Mouse (Mus musculus): Measurements from ENCODE around the gene Tmco1. TPM values are rescaled to one million over a fixed set of nuclear protein-coding genes. Genes with fewer than 3 reads are reported as not detected.

Tmco1 gene
- polyA plus RNA-seq, 1 experiment from 2014 or later = 60.9 TPM

DNA sequence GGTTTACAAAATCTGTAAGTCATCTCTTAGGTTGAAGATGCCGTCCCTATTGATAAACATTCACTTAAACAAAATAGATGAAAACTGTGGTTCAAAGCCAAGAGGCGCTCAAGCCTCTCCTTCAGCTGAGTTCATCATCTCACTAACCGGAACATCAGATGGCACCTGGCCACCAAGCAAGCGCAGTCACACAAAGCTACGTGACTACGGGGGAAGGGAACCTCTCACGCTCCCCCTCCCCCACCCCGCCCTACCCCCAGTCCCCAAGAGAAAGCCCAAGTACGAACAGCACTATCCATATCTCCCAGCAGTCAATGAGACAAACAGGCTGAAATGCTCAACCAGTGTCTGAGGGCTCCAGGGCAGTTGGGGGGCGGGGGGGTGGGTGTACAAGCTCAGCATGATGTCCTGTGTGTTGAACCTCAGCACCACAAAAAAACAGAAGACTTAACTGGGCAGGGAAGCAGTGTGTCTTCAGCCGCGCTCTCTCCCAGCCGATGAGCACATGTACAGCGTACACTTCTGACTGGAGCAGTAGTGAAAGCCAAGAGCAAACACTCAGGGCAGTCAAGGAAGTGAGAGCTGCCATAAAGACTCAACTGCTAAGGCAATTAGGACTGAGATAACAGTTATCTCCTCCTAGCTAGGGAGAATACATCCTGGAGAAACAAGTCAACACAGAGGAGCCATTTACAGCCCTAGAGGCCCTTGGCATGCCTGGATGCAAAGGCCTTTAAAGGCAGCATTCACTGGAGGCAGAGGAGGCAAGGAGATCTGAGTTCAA, 34.6 kb upstream of the Tmco1 start:
- 79% methylated on average over 14 of the region's 14 CpGs for WGBS
- no peak overlapping the region for H3K4me3 ChIP-seq

DNA sequence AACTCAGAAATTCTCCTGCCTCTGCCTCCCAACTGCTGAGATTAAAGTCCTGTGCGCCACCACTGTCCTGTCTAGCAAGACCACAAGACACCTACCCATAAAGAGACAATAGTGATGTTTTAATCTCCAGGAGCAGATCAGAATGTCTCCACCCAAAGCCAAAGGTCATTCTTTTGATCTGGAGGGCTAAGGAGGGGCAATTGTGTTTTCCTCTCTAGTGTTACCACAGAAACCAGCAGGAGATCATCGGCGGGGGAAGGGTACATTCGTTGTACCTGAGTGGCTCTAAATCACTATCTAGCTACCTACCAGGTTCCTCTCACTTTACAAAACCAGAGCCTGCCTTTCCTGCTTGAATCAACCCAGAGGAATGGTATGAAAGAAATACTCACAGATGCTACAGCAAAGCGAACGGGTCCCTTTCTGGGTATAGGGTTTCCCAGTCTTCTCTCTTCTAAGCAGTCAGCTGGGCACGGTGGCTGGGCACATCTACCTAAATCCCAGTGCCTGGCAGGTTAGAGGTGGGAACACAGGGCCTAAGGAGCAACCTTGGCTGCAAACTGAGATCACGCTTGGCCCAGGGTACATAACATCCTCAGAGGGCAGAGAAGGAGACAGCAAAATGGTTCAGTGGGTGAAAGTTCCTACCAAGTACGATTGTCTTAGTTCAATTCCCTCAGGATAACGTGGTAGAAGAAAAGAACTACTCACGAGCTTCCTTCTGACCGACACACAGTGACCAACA, 33.4 kb upstream of the Tmco1 start:
- DNase-seq (ENCODE audit: low spot score) = no peak
- H3K36me3 ChIP-seq = peaks cover 39% of the 10 kb centered on the region
- WGBS = 85% methylated on average over 12 of the region's 12 CpGs
- no peak overlapping the region for H3K4me3 ChIP-seq
- no peaks in the 10 kb centered on the region for H3K9me3 ChIP-seq (replicated peaks)
- no peaks in the 10 kb centered on the region for H3K27me3 ChIP-seq (ENCODE audit: low read depth, poor library complexity, severe bottlenecking)
- peaks cover 49% of the 10 kb centered on the region for H3K4me1 ChIP-seq
- H3K27ac ChIP-seq = no peak overlapping the region

More for the DNA sequence above, 34.6 kb upstream of the Tmco1 start:
- H3K9me3 ChIP-seq (replicated peaks) = no peaks in the 10 kb centered on the region
- peaks cover 29% of the 10 kb centered on the region for H3K36me3 ChIP-seq
- H3K27me3 ChIP-seq (ENCODE audit: low read depth, poor library complexity, severe bottlenecking) = no peaks in the 10 kb centered on the region
- DNase-seq (ENCODE audit: low spot score) = no peak
- peaks cover 53% of the 10 kb centered on the region for H3K4me1 ChIP-seq
- H3K27ac ChIP-seq = no peak overlapping the region

DNA sequence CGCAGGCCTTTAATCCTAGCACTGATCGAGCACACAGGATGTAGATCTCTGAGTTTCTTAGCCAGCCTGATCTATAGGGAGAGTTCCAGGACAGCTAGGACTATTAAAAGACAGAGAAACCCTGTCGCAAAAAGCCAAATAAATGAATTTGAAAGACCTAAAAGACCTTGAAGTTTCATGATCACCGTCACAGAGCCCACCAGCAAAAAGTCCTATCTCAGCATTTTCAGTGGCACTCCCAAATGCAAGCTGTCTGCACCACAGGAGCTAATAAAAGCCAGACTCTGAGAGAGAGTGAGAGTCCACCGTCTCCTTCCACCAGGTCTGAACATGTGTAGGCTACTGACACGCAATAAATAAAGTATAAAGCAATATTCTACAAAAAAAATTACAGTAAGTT, 29.8 kb upstream of the Tmco1 start:
- Histone ChIP-seq H3K4me3 (no peak overlapping the region), H3K36me3 (peaks cover 56% of the 10 kb centered on the region), H3K27ac (no peak overlapping the region), H3K4me1 (peaks cover 36% of the 10 kb centered on the region), H3K9me3 (replicated peaks) (no peaks in the 10 kb centered on the region), H3K27me3 (ENCODE audit: low read depth, poor library complexity, severe bottlenecking) (no peaks in the 10 kb centered on the region)
- WGBS = 79% methylated on average over 6 of the region's 6 CpGs
- DNase-seq (ENCODE audit: low spot score) = no peak

DNA sequence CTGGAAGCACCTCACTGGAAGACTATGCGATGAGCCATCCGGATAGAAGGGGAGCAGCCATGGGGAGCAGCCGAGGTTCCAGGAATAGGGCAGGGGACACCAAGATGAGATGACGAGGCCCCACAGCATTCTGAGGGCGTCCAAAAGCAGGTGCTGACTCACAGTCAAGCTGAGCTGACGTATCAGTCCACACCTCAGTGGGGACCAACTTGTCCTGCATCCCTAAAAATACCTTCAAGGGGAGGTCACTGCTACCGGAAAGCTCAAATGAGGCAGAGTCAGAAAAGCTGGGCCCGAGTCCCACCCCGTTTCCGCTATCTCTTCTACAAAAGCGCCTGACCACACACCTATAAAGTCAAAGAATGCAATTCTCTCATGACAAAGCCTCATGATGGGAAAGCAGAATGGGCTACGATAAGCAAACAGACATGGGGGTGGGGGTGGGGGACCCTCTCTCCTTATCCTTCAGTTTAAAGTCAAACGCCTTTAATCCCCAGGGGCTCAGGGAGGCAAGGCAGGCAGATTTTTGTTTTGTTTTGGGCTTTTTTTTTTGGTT, 28.9 kb upstream of the Tmco1 start:
- Histone ChIP-seq H3K27ac (no peak overlapping the region), H3K4me1 (peaks cover 27% of the 10 kb centered on the region), H3K4me3 (no peak overlapping the region), H3K9me3 (replicated peaks) (no peaks in the 10 kb centered on the region), H3K36me3 (peaks cover 50% of the 10 kb centered on the region), H3K27me3 (ENCODE audit: low read depth, poor library complexity, severe bottlenecking) (no peaks in the 10 kb centered on the region)
- 89% methylated on average over 13 of the region's 13 CpGs for whole genome bisulfite sequencing
- no peak for DNase-seq (ENCODE audit: low spot score)

DNA sequence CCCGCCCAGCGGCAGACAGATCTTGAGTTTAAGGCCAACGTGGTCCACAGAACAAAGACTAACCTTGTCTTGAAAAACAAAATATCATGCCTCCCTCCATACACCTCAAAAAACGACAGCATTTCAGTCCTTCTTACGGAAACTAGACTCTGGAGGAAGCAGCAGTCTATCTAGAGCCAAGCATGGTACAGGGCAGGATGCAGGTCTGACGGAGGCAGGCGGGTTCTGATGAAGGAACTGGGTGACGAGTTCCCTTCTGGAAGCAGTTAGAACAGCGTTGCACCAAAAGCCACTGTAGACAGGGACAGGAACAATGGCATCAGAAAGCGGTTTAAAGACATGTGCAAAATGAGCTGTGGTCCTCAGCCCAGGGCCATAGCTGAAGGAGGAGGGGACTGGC, 28.1 kb upstream of the Tmco1 start:
- Histone ChIP-seq H3K27ac (no peak overlapping the region), H3K4me3 (no peak overlapping the region), H3K27me3 (ENCODE audit: low read depth, poor library complexity, severe bottlenecking) (no peaks in the 10 kb centered on the region), H3K36me3 (peaks cover 41% of the 10 kb centered on the region), H3K9me3 (replicated peaks) (no peaks in the 10 kb centered on the region), H3K4me1 (peaks cover 28% of the 10 kb centered on the region)
- no peak for DNase-seq (ENCODE audit: low spot score)
- 91% methylated on average over 10 of the region's 10 CpGs for WGBS

DNA sequence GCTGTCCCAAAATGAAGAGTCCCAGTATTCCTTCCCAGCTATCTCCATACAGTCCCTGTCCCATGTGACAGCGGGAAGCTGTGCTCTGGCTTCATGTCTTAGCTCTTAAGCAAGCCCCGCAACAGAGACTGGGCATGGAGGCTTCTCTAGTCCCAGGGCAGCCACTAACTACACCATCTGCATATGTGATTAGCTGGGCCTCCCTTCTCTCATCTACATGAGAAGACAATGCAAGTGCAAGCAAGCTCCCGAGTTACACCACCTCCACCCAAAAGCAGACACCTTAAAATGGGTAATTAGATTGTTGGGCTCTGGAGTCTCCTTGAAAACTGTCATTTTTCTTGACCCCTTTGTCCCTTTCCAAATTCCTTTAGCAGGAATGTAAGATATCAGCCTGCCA, 26.1 kb upstream of the Tmco1 start:
- no peak overlapping the region for H3K27ac ChIP-seq
- H3K4me3 ChIP-seq = no peak overlapping the region
- peaks cover 32% of the 10 kb centered on the region for H3K36me3 ChIP-seq
- no peaks in the 10 kb centered on the region for H3K9me3 ChIP-seq (replicated peaks)
- H3K4me1 ChIP-seq = peaks cover 36% of the 10 kb centered on the region
- WGBS = 77% methylated on average over 3 of the region's 3 CpGs
- peaks cover 4% of the 10 kb centered on the region; the same call in 1 of the 2 replicates for H3K27me3 ChIP-seq (ENCODE audit: low read depth, poor library complexity, severe bottlenecking)
- DNase-seq (ENCODE audit: low spot score) = no peak

DNA sequence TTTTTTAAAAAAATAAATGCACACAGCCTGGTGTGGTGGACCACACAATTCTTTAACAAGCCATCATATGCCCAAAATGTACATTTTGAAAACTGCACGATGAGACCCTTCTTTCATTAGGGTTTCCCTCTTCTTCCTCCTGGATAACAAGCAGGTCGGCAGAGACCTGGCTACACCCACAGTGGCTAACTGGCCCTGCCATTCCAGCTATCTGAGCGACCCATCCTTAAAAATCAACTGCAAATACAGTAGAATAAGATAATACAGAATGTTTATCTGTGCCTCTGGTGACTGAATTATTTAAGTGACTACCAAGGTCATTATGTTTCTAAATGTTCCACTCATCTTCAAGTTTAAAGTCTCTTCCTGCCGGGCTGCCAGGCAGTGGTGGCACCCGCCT, 25.4 kb upstream of the Tmco1 start:
- 57% methylated on average over 5 of the region's 5 CpGs for WGBS
- peaks cover 36% of the 10 kb centered on the region for H3K4me1 ChIP-seq

DNA sequence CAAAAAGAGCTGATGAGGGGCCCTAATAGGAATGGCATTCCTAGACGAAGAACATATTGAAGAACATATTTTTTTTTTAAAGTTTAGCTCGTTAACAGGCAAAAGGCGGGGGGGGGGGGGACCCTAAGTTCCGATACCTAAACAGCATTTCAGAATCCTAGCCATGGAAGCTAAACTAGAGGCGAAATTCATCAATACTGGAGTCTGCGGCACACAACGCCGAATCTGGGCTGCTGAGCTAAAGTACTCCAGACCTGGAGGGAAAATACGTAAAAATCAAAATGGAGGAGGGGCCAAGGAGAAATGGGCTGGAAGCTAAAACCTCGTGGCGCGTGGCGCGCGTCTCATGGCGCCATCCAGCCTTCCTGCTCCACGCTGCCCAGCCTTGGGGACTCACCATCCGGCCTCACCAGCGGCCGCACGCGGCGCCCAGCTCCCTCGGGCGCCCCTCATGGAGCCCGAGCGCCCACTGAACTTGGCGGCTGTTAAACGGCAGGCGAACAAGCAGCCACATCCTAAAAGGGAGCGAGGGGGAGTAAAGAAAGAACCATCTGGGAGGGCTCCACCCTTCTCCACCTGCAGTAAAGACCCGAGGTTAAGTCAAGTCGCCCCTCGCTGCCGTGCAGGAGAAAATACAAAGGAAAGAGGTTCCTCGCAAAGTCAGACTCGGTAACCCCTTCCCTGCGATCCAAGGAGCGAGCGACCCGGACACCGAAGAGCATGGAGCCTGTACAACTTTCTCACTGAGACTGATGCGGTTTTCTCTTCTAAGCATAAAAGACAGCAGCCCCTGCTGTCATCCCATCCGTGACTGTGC, 24.5 kb upstream of the Tmco1 start:
- Histone ChIP-seq H3K27ac (peak overlapping the region; percentile 99), H3K9me3 (replicated peaks) (no peaks in the 10 kb centered on the region), H3K4me3 (peak overlapping the region; percentile 98), H3K4me1 (peaks cover 35% of the 10 kb centered on the region), H3K27me3 (ENCODE audit: low read depth, poor library complexity, severe bottlenecking) (peaks cover 10% of the 10 kb centered on the region), H3K36me3 (peaks cover 27% of the 10 kb centered on the region)
- under 1% methylated on average over 44 of the region's 44 CpGs for WGBS
- DNase-seq (ENCODE audit: low spot score) = peak; percentile 80

More for the DNA sequence above, 25.4 kb upstream of the Tmco1 start:
- Histone ChIP-seq H3K36me3 (peaks cover 30% of the 10 kb centered on the region), H3K27me3 (ENCODE audit: low read depth, poor library complexity, severe bottlenecking) (peaks cover 6% of the 10 kb centered on the region; the same call in 1 of the 2 replicates), H3K9me3 (replicated peaks) (no peaks in the 10 kb centered on the region), H3K27ac (peak overlapping the region; percentile 99; the same call in 1 of the 2 replicates), H3K4me3 (peak overlapping the region; percentile 98)
- DNase-seq (ENCODE audit: low spot score) = no peak

DNA sequence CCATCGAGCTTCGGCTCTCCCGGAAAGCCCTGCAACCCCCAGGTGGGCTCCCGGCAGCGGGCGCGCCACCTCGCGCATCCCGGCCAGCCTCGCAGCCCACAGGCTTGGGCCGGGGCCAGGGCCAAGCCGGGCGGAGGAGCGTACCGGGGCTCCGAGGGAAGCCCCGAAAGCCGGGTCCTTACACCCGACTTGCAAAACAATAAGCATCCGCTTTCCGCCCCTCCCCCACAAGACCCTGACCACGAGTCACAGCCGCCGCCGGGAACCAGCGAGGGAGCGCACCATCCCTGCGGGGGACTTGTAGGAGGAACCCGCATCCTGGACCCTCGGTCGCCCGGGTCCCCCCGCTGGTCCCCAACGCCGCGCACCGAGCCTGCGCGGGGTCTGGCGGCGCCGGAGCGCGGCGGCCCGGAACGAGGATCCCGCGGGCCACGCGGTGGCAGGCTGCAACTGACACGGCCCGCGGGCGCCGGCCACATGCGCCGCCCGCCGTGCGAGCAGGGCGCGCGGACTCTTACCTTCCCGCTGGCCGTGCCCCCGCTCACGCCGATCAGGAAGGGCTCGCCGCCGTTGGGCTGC, 23.8 kb upstream of the Tmco1 start:
- peaks cover 17% of the 10 kb centered on the region for H3K27me3 ChIP-seq (ENCODE audit: low read depth, poor library complexity, severe bottlenecking)
- peaks cover 20% of the 10 kb centered on the region for H3K36me3 ChIP-seq
- under 1% methylated on average over 73 of the region's 73 CpGs for WGBS
- H3K9me3 ChIP-seq (replicated peaks) = no peaks in the 10 kb centered on the region
- H3K4me1 ChIP-seq = peaks cover 32% of the 10 kb centered on the region
- DNase-seq (ENCODE audit: low spot score) = peak; percentile 89
- H3K27ac ChIP-seq = peak overlapping the region; percentile 99
- H3K4me3 ChIP-seq = peak overlapping the region; percentile 98

DNA sequence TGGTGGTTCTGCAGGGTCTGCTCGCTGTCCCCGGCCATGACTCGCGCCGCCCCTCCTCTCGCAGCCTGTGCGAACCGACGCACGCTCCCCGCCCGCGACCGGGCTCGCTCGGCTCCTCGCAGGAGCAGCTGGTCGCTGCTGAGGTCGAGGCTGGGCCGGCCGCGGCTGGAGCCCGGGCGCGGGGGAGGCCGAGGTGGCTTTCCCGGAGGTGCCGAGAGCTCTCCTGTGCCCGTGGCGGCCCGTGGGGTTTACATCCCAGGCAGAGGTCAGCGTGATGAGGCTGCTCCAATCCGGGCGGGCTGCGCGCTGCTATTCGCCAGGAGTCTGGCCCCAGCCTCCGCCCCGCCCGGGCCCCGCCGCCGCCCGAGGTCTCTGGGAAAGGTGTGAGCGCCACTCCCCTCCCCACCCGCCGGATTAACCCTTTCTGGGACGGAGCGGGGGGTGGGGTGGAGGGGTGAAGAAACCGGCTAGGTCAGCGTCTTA, 23.3 kb upstream of the Tmco1 start:
- Histone ChIP-seq H3K27ac (peak overlapping the region; percentile 99), H3K27me3 (ENCODE audit: low read depth, poor library complexity, severe bottlenecking) (peaks cover 22% of the 10 kb centered on the region), H3K4me3 (peak overlapping the region; percentile 98), H3K36me3 (peaks cover 17% of the 10 kb centered on the region), H3K9me3 (replicated peaks) (no peaks in the 10 kb centered on the region), H3K4me1 (peaks cover 37% of the 10 kb centered on the region)
- under 1% methylated on average over 50 of the region's 51 CpGs for WGBS
- peak; percentile 97 for DNase-seq (ENCODE audit: low spot score)

DNA sequence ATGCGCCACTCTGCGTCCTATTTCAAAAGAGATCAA, 23.0 kb upstream of the Tmco1 start, which contains the start of gene Uck2:
Gene Uck2 (minus strand): TSS at position 1 of the 36 bp plus-strand sequence.
- Histone ChIP-seq H3K36me3 (peaks cover 14% of the 10 kb centered on the region), H3K4me1 (peaks cover 39% of the 10 kb centered on the region), H3K27me3 (ENCODE audit: low read depth, poor library complexity, severe bottlenecking) (peaks cover 25% of the 10 kb centered on the region), H3K27ac (peak within 1 kb of the TSS; percentile 99), H3K9me3 (replicated peaks) (no peaks in the 10 kb centered on the region), H3K4me3 (peak within 1 kb of the TSS; percentile 98)
- no peak for DNase-seq (ENCODE audit: low spot score)
- 0% methylated on average over 2 of the region's 2 CpGs for WGBS

DNA sequence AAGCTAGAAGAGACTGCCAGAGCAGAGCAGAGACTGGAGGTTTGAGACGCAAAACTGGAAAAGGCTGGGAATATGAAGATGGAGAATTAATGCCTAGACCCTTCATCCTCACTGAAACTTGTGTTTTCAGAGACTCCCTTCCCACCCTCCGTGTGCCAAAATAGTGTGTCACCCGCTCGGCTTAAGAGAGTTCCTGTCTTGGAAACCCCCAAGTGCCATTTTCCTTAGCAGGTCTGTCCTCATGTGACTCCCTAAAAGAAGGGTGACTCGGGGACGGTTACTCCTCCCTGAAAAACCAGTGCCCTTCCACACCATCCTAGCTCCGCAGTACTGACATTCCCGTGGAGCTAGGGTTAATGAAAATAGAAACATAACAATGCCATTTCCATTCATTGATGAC, 22.8 kb upstream of the Tmco1 start:
- Histone ChIP-seq H3K4me3 (peak overlapping the region; percentile 98), H3K4me1 (peaks cover 38% of the 10 kb centered on the region), H3K27me3 (ENCODE audit: low read depth, poor library complexity, severe bottlenecking) (peaks cover 27% of the 10 kb centered on the region), H3K9me3 (replicated peaks) (no peaks in the 10 kb centered on the region), H3K27ac (peak overlapping the region; percentile 99), H3K36me3 (peaks cover 12% of the 10 kb centered on the region)
- DNase-seq (ENCODE audit: low spot score) = no peak
- WGBS = 2% methylated on average over 8 of the region's 8 CpGs
